Mouse (Mus musculus) monocyte, adult 2 months (primary cell): ENCODE data around the gene Cpm.

Source experiments
- DNase-seq, 2 experiments: peaks; one replicate each; pipeline ENCODE4 v3.0.0; 2022; ENCODE audit warnings: low spot score in 2 of 2, low read depth in 1 of 2

Gene Cpm

GRCm38 (mm10) chr10:117645487-117645964, 16.2 kb downstream of the Cpm start:
- DNase-seq = no peak

GRCm38 (mm10) chr10:117646482-117647157, 17.3 kb downstream of the Cpm start:
- DNase-seq = no peak

GRCm38 (mm10) chr10:117647158-117647505, 17.8 kb downstream of the Cpm start:
- no peak for DNase-seq

GRCm38 (mm10) chr10:117647964-117648472, 18.7 kb downstream of the Cpm start:
- no peak for DNase-seq

GRCm38 (mm10) chr10:117648643-117649042, 19.3 kb downstream of the Cpm start:
- no peak for DNase-seq

GRCm38 (mm10) chr10:117649292-117650041, 20.2 kb downstream of the Cpm start:
- no peak for DNase-seq

GRCm38 (mm10) chr10:117650042-117650655, 20.8 kb downstream of the Cpm start:
- DNase-seq = no peak

GRCm38 (mm10) chr10:117650725-117651124, 21.4 kb downstream of the Cpm start:
- no peak for DNase-seq

- DNase-seq = no peak
Observed at GRCm38 (mm10) chr10:117651587-117652377, 22.5 kb downstream of the Cpm start.

- DNase-seq = no peak
Observed at GRCm38 (mm10) chr10:117652378-117652774, 23.1 kb downstream of the Cpm start.

- no peak for DNase-seq
Observed at GRCm38 (mm10) chr10:117652930-117653778, 23.9 kb downstream of the Cpm start.

- no peak for DNase-seq
Observed at GRCm38 (mm10) chr10:117653779-117654173, 24.5 kb downstream of the Cpm start.

GRCm38 (mm10) chr10:117654576-117655123, 25.4 kb downstream of the Cpm start:
- no peak for DNase-seq

GRCm38 (mm10) chr10:117655460-117655859, 26.2 kb downstream of the Cpm start:
- DNase-seq = no peak

GRCm38 (mm10) chr10:117655908-117656661, 26.8 kb downstream of the Cpm start:
- no peak for DNase-seq

GRCm38 (mm10) chr10:117656662-117656962, 27.3 kb downstream of the Cpm start:
- no peak for DNase-seq

GRCm38 (mm10) chr10:117656985-117657658, 27.8 kb downstream of the Cpm start:
- DNase-seq = no peak

- DNase-seq = no peak
Observed at GRCm38 (mm10) chr10:117657659-117658306, 28.5 kb downstream of the Cpm start.
